Mouse (Mus musculus) embryonic facial prominence, embryonic 10.5 days (tissue): Measurements from ENCODE around the gene Schip1. TPM values are rescaled to one million over a fixed set of nuclear protein-coding genes. Genes with fewer than 3 reads are reported as not detected.

Experiments used
- DNase-seq: peaks from one replicate; pipeline ENCODE4 v3.0.0-alpha.2; 2017; ENCODE audit warnings: low spot score
- H3K27ac ChIP-seq: fragments of 300-500 bp; sonication (generic); replicated peaks from 2 replicates; pipeline ENCODE4 v1.5.1; 2016; ENCODE audit warnings: mild to moderate bottlenecking
- H3K27me3 ChIP-seq: fragments of 300-500 bp; sonication (generic); replicated peaks from 2 replicates; pipeline ENCODE4 v1.6.1; 2016; ENCODE audit warnings: low read depth, mild to moderate bottlenecking; ENCODE audit not compliant: poor library complexity, severe bottlenecking
- H3K36me3 ChIP-seq: fragments of 300-500 bp; sonication (generic); replicated peaks from 2 replicates; pipeline ENCODE4 v1.6.1; 2016; ENCODE audit warnings: mild to moderate bottlenecking, moderate library complexity
- H3K4me1 ChIP-seq: fragments of 300-500 bp; sonication (generic); 2 replicates; pipeline ENCODE4 v1.6.1; 2016
- H3K4me3 ChIP-seq: fragments of 300-500 bp; sonication (generic); 2 replicates; pipeline ENCODE4 v1.5.1; 2016; ENCODE audit warnings: mild to moderate bottlenecking, moderate library complexity
- H3K9me3 ChIP-seq: fragments of 300-500 bp; sonication (generic); 2 replicates; pipeline ENCODE4 v1.6.1; 2016; ENCODE audit warnings: mild to moderate bottlenecking
- WGBS: fragments of 180-500 bp; shearing (Covaris S2); methylation state at CpG from one replicate; pipeline ENCODE4 v1.1.7; 2016; 5-methylcytosine and 5-hydroxymethylcytosine counted together
- polyA plus RNA-seq: library from polyadenylated mRNA; unstranded; fragments of >200 nt; fragmentation: Nextera tagmentation; extraction: Ambion mirVana; gene quantifications from 2 replicates; pipeline ENCODE4 v1.2.1, GENCODE M21; 2016

Schip1 gene
- polyA plus RNA-seq, 1 experiment from 2014 or later = 39.4 TPM

DNA sequence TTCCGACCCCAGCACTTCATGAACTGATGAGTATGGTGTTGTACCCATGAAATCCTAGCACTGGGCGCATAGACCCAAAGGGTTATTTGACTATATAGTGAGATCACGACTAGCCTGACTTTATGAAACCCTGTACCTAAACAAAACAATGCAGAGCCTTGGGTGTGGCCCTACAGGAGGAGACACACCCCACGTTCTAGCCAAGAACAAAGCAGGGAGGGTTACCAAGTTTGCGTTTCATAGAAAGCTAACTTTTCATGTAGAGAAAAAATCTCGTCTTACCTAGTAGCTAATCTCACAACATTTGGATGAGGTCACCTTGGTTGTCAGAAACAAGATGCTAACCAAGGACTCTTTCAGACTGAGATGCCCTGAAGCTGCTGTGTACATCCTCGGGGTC, 411.7 kb downstream of the Schip1 start:
- no peaks in the 10 kb centered on the region for H3K36me3 ChIP-seq
- WGBS = 85% methylated on average over 7 of the region's 7 CpGs
- DNase-seq = no peak
- no peaks in the 10 kb centered on the region for H3K9me3 ChIP-seq
- H3K4me3 ChIP-seq = no peak overlapping the region
- H3K27me3 ChIP-seq = no peaks in the 10 kb centered on the region
- no peak overlapping the region for H3K27ac ChIP-seq
- peaks cover 9% of the 10 kb centered on the region for H3K4me1 ChIP-seq

- no peak overlapping the region for H3K4me3 ChIP-seq
- no peak overlapping the region for H3K27ac ChIP-seq
- peaks cover 9% of the 10 kb centered on the region for H3K4me1 ChIP-seq
- no peaks in the 10 kb centered on the region for H3K27me3 ChIP-seq
- no peaks in the 10 kb centered on the region for H3K36me3 ChIP-seq
- no peaks in the 10 kb centered on the region for H3K9me3 ChIP-seq
- 49% methylated on average over 2 of the region's 2 CpGs for WGBS
- no peak for DNase-seq
Measured at GRCm38 (mm10) chr3:68477478-68477877, 412.9 kb downstream of the Schip1 start.

DNA sequence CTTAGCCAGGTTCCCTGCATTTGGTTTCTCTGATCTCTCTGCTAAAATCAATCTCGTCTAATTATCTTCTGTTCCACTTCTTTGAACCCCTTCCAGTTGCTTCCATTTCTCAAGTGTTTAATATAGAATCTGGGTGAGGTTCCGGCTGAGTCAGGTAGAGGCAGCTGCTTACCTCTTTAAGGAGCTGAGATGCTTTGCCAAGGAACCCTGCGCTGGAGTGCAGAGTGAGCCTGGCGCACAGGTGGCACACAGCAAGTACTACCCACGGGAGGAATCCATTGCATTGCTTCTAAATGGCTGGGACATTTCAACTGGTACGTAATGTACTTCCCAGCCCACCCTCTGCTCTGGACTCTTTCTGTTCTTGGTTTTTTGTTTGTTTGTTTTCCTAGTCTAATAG, 414.7 kb downstream of the Schip1 start:
- 90% methylated on average over 6 of the region's 6 CpGs for WGBS
- no peak overlapping the region for H3K27ac ChIP-seq
- H3K4me3 ChIP-seq = no peak overlapping the region
- no peaks in the 10 kb centered on the region for H3K36me3 ChIP-seq
- no peaks in the 10 kb centered on the region for H3K9me3 ChIP-seq
- H3K4me1 ChIP-seq = peaks cover 12% of the 10 kb centered on the region
- no peak for DNase-seq
- H3K27me3 ChIP-seq = no peaks in the 10 kb centered on the region

GRCm38 (mm10) chr3:68483517-68483916, 418.9 kb downstream of the Schip1 start:
- WGBS = 88% methylated on average over 3 of the region's 3 CpGs
- Histone ChIP-seq H3K4me1 (peaks cover 12% of the 10 kb centered on the region), H3K36me3 (no peaks in the 10 kb centered on the region), H3K27me3 (no peaks in the 10 kb centered on the region), H3K9me3 (no peaks in the 10 kb centered on the region), H3K27ac (no peak overlapping the region), H3K4me3 (no peak overlapping the region)
- DNase-seq = no peak

DNA sequence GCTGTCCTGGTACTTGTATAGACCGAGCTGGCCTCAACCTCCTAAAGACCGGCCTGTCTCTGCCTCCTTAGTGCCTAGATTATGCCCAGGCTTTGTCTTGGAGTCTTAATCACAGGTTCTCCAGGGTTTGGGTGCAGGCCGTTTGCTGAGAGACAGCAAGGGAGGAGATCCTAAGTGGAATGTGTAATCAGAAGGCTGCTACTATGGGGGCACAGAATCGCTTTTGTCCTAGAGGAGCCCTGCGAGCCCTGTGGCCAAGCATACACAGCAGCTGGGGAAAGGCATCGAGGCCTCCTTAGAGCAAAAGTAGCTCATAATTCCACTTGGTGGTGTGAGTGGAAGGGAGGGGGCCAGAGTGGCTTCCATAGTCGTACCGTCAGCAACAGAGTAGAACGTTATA, 419.4 kb downstream of the Schip1 start:
- WGBS = 86% methylated on average over 9 of the region's 9 CpGs
- H3K9me3 ChIP-seq = no peaks in the 10 kb centered on the region
- H3K27ac ChIP-seq = no peak overlapping the region
- H3K27me3 ChIP-seq = no peaks in the 10 kb centered on the region
- H3K4me3 ChIP-seq = no peak overlapping the region
- H3K36me3 ChIP-seq = no peaks in the 10 kb centered on the region
- H3K4me1 ChIP-seq = peaks cover 16% of the 10 kb centered on the region
- no peak for DNase-seq

DNA sequence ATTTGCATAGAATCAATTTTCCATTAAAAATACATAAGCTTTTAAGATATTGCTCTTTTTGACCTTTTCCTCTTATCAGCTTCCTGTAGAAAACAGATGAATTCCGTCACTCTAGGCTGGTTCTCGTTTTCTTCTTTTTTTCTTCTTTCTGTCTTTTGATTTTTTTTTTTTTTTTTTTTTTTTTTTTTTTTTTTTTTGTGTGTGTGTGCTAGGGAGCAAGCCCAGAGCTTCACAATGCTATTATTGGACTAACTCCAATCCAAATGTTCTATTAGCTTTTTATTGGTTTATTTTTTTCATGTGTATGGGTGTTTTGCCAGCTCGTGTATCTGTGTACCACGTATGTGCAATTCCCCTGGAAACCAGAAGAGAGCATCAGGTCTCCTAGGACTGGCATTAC, 420.0 kb downstream of the Schip1 start:
- Histone ChIP-seq H3K27me3 (no peaks in the 10 kb centered on the region), H3K4me3 (no peak overlapping the region), H3K9me3 (no peaks in the 10 kb centered on the region), H3K4me1 (peaks cover 16% of the 10 kb centered on the region), H3K27ac (no peak overlapping the region), H3K36me3 (no peaks in the 10 kb centered on the region)
- no peak for DNase-seq
- 89% methylated on average over 4 of the region's 4 CpGs for WGBS

DNA sequence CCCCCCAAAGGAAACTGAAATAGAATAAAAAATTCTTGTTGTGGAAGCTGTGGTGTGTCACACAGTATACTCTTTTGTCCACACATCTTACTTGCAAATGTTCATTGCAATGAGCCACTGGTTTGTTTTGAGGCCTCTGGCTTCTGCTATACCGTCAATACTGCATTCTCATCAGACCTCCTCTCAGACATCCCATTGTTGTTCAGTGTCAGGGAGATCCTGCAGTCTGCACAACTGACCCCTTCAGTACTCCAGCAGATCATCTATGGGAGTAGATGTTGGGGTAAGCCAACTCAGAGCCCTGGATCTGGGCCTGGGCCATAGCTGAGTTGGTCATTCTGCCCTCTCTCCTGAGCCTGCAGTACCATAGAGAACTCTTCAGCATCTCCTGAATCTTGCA, 423.0 kb downstream of the Schip1 start:
- Histone ChIP-seq H3K4me1 (peaks cover 30% of the 10 kb centered on the region), H3K27ac (0 out of 2 replicates have a peak overlapping the region, but pooled peaks have one; percentile 60), H3K9me3 (no peaks in the 10 kb centered on the region), H3K36me3 (no peaks in the 10 kb centered on the region), H3K4me3 (no peak overlapping the region), H3K27me3 (0 out of 2 replicates have a peak, but pooled peaks cover 3% of the 10 kb centered on the region)
- no peak for DNase-seq
- 62% methylated on average over 1 of the region's 1 CpGs for WGBS

DNA sequence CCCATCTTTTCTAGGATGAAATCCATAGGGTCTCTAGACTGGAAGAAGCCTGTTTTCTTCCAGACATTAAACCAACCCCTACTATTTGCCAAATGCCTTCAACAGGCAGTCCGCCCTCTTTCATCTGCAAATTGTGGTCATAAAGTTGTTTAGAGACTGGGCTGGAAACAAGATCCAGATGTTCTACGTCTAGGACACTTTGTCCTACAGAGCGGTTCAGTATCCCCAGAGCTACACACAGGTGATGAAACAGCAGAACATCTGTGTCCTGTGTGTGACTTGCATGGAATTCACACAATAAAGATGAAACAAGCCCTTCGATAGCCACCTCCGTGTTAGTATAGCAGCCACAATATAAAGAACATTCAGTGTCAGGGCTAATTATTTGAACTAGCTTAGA, 423.7 kb downstream of the Schip1 start:
- WGBS = 43% methylated on average over 5 of the region's 5 CpGs
- no peak overlapping the region for H3K4me3 ChIP-seq
- no peak for DNase-seq
- 0 out of 2 replicates have a peak, but pooled peaks cover 3% of the 10 kb centered on the region for H3K27me3 ChIP-seq
- H3K4me1 ChIP-seq = peaks cover 35% of the 10 kb centered on the region
- H3K27ac ChIP-seq = no peak overlapping the region
- no peaks in the 10 kb centered on the region for H3K36me3 ChIP-seq
- no peaks in the 10 kb centered on the region for H3K9me3 ChIP-seq

DNA sequence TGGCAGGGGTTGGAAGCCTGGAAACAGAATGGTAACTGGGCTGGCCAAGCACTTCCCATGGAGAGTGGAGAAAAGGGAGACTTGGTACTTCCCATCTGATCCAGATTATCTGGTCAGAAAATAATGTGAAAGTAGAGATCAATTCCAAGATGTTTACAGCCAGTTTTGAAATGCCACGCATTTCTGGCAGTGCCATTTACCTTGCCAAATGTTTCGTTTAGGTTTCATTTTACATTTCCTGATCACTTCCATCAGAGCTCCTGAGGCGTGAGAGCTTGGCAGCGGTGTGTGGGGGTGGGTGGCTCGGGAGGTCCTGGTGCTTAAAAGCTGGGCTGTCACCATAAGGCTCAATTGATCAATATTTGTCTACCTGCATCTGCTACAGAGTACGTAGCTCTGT, 426.9 kb downstream of the Schip1 start:
- 62% methylated on average over 6 of the region's 6 CpGs for WGBS
- peaks cover 59% of the 10 kb centered on the region for H3K4me1 ChIP-seq

DNA sequence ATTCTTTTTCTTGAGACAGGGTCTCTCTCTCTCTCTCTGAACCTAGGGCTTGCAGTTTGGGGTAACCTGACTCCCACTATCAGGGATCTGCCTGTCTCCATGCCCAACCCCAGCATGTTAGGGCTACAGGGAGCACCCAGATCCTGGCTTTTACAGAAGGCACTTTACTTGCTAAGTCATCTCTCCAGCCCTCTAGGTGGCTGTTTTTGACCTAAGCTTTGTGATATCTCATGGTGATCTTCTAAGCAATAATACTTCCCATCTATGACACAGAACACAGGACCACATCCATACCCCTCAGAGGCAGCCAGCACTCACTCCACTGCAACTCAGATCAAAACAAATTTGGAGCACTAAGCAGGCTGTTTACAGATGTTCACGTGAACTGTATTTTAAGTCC, 427.5 kb downstream of the Schip1 start:
- 0 out of 2 replicates have a peak overlapping the region, but pooled peaks have one; percentile 4 for H3K27ac ChIP-seq
- H3K9me3 ChIP-seq = no peaks in the 10 kb centered on the region
- 0 out of 2 replicates have a peak, but pooled peaks cover 3% of the 10 kb centered on the region for H3K27me3 ChIP-seq
- H3K36me3 ChIP-seq = no peaks in the 10 kb centered on the region
- H3K4me1 ChIP-seq = peaks cover 62% of the 10 kb centered on the region
- H3K4me3 ChIP-seq = peak overlapping the region; percentile 83; the same call in 1 of the 2 replicates
- WGBS = 34% methylated on average over 1 of the region's 1 CpGs
- no peak for DNase-seq

More for the DNA sequence above, 426.9 kb downstream of the Schip1 start:
- Histone ChIP-seq H3K9me3 (no peaks in the 10 kb centered on the region), H3K27me3 (0 out of 2 replicates have a peak, but pooled peaks cover 3% of the 10 kb centered on the region), H3K36me3 (no peaks in the 10 kb centered on the region), H3K27ac (no peak overlapping the region), H3K4me3 (no peak overlapping the region)
- no peak for DNase-seq

DNA sequence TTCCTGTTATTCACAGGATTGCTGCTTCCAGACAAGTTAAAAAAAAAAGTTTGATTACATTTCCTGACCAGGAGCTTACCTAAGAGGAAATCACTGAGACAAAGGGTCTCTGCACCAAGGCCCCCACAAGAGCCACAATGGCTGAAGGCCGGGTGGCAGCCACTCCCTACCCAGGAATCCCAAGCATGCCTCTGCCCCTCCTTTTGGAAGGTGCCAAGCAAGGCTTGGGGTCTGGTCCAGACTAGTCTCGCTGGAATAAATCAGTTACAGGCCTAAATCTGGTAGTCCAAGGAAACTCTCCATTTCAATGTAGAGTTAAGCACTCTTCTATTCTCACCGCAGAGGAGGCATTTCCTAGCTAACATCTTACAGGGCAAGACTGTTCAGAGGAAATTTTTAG, 427.9 kb downstream of the Schip1 start:
- Histone ChIP-seq H3K4me3 (peak overlapping the region; percentile 83; the same call in 1 of the 2 replicates), H3K9me3 (no peaks in the 10 kb centered on the region), H3K4me1 (peaks cover 62% of the 10 kb centered on the region), H3K27ac (0 out of 2 replicates have a peak overlapping the region, but pooled peaks have one; percentile 92), H3K36me3 (no peaks in the 10 kb centered on the region), H3K27me3 (0 out of 2 replicates have a peak, but pooled peaks cover 3% of the 10 kb centered on the region)
- DNase-seq = peak; percentile 32
- WGBS = 21% methylated on average over 3 of the region's 3 CpGs

DNA sequence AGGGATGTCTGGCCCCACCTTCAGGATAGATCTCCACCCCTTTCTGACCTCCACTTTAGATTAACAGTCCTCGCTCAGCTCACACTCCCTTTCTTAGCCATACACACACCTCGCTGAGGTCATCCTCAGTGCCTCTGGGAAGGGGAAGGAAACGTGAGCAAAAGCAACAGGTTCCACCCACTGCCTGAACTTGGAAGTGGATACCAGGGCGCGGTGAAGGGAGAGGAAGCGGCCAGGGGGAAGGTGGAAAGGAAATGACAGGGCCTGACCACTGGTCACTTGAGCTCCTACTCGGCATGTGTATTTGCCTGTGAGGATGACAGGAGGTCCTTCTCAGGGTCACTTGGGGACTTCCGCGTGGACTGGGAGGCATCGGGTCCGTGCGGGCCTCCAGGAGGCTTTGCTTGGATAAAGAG, 428.6 kb downstream of the Schip1 start:
- H3K9me3 ChIP-seq = no peaks in the 10 kb centered on the region
- 1% methylated on average over 12 of the region's 12 CpGs for WGBS
- DNase-seq = peak; percentile 62
- H3K27me3 ChIP-seq = 0 out of 2 replicates have a peak, but pooled peaks cover 3% of the 10 kb centered on the region
- H3K4me3 ChIP-seq = peak overlapping the region; percentile 83
- H3K4me1 ChIP-seq = peaks cover 56% of the 10 kb centered on the region
- H3K27ac ChIP-seq = peak overlapping the region; percentile 92
- 0 out of 2 replicates have a peak, but pooled peaks cover 2% of the 10 kb centered on the region for H3K36me3 ChIP-seq

DNA sequence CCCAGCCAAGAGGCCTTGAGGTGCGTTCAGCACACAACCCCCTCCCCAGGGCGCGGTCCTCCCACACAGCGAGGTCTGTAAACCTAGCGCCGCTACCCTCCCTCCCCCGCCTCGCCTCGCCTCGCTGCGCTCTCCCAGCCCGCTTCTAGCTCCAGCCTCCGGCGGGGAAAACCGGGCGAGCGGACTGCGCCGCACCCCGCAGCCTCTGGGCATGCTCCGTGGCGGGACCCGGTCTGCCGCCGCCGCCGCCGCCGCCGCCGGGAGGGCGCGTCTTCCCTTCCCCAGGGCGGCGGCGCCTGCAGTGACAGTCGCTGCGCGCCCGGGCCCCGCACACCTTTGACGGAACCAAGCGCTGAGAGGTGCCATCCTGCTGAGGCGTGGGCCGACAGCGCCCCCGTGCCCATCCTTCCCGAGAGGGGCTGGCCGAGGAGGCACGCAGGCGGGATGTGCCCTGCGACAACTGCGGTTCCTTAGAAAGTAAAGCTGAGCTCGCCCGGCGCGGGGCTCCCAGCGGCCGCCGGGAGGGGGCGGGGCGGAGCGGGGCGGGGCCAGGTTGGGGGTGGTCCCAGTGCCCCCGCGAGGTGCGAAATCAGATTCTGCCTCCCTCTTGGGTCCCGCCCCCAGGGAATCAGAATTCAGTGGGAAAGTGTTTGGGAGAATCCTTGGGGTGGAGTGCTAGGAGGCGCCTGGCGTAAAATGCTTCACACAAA, 429.1 kb downstream of the Schip1 start:
- Histone ChIP-seq H3K4me1 (peaks cover 51% of the 10 kb centered on the region), H3K36me3 (peaks cover 6% of the 10 kb centered on the region; the same call in 1 of the 2 replicates), H3K9me3 (no peaks in the 10 kb centered on the region), H3K27ac (peak overlapping the region; percentile 92), H3K27me3 (0 out of 2 replicates have a peak, but pooled peaks cover 3% of the 10 kb centered on the region), H3K4me3 (peak overlapping the region; percentile 83)
- under 1% methylated on average over 68 of the region's 70 CpGs for WGBS
- DNase-seq = peak; percentile 92
